Mouse (Mus musculus): ENCODE results near the gene Hormad1. TPM values are rescaled to one million over a fixed set of nuclear protein-coding genes. Genes with fewer than 3 reads are reported as not detected.

The Hormad1 gene
- polyA plus RNA-seq (2012): not detected in 2 replicates

GRCm38 (mm10) chr3:95559437-95559836 is at the start of gene Hormad1:
Gene Hormad1, plus strand, starts transcription at chr3:95559677.
- Histone ChIP-seq H3K9me3 (ENCODE audit: control insufficient read depth, low read length) (no peaks in the 10 kb centered on the region; the same call in 1 of the 2 replicates), H3K4me3 (replicated peaks) (no peak within 1 kb of the TSS), H3K4me1 (ENCODE audit: control insufficient read depth) (peaks cover 2% of the 10 kb centered on the region), H3K27me3 (ENCODE audit: control insufficient read depth) (peaks cover 8% of the 10 kb centered on the region; the same call in 1 of the 2 replicates), H3K36me3 (ENCODE audit: control insufficient read depth) (no peaks in the 10 kb centered on the region)
- TF ChIP-seq GATA1 (IDR thresholded peaks at IDR 0.05; ENCODE audit: low read length): no peak
- no peak for TF ChIP-seq TAL1 (IDR thresholded peaks at IDR 0.05; ENCODE audit: low read length)

DNA sequence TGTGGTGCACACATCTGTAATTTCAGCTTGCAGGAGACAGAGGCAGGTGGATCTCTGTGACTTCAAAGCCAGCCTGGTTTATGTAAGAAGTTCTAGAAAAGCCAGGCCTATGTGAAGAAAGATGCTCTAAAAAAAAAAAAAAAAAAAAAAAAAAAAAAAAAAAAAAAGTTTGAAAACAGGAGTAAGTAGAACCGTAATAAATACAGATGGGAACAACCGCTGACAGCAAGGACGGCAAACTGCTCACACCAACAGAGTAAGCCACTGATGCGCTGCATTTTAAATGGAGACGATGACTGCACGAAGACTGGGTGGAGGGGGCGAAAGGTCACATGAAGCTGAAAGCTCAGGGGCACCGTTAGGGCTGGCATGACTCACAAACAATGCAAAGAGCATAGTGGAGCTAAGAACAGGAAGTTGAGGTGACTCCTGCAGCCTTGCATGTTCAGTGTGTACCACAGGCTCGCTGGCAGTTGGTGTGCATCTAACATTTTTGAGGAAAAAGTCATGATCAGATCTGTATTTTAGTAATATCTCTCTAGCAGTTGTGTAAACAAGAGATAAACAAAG is 47.8 kb upstream of the Hormad1 start:
- Histone ChIP-seq H3K4me3 (replicated peaks) (no peak overlapping the region), H3K9me3 (ENCODE audit: control insufficient read depth, low read length) (no peaks in the 10 kb centered on the region), H3K27me3 (ENCODE audit: control insufficient read depth) (no peaks in the 10 kb centered on the region), H3K4me1 (ENCODE audit: control insufficient read depth) (peaks cover 50% of the 10 kb centered on the region), H3K36me3 (ENCODE audit: control insufficient read depth) (peaks cover 4% of the 10 kb centered on the region; the same call in 1 of the 2 replicates)
- TF ChIP-seq TAL1 (IDR thresholded peaks at IDR 0.05; ENCODE audit: low read length) (no peak; the same call in 2 of the 3 replicates), GATA1 (IDR thresholded peaks at IDR 0.05; ENCODE audit: low read length) (no peak)

DNA sequence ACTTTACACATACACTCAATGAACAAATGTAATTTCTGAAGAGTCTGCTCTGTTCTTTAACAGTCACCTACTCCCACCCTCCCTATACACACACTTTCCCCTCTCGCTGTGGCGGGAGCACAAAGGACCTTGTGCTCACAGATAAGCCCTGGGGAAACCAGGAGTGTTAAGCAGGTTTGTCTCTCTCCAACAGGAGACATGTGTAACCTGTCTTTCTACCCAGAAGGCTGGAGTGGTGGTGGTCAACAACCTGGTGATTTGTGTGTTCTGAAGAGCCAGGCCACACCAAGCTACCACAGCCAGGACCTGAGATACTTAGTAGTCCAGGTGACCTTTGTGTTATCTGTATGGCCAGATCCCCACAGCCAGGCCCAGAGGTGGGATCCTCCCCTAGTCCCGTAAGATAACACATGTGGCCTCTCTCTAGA is 42.8 kb upstream of the Hormad1 start:
- Histone ChIP-seq H3K4me1 (ENCODE audit: control insufficient read depth) (peaks cover 85% of the 10 kb centered on the region), H3K36me3 (ENCODE audit: control insufficient read depth) (peaks cover 7% of the 10 kb centered on the region; the same call in 1 of the 2 replicates), H3K4me3 (replicated peaks) (peak overlapping the region; percentile 46), H3K27me3 (ENCODE audit: control insufficient read depth) (no peaks in the 10 kb centered on the region), H3K9me3 (ENCODE audit: control insufficient read depth, low read length) (no peaks in the 10 kb centered on the region)
- TF ChIP-seq GATA1 (IDR thresholded peaks at IDR 0.05; ENCODE audit: low read length) (peak; percentile 94), TAL1 (IDR thresholded peaks at IDR 0.05; ENCODE audit: low read length) (peak; percentile 85)

DNA sequence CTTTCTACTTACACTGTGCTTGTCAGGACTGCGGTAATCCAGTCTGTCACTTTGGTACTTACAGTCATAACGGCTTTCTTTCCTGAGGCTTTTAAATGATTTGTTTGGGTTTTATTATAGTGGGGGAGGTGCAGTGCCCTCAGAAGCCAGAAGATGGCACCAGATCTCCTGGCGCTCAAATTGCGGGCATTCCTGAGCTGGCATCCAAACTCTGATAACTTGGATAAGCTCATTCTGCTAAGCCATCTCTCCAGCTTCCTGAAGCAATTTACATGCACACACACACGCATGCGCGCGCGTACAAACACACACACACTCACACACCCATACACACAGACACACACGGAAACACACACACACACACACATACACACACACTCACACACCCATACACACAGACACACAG is 42.0 kb upstream of the Hormad1 start:
- peak overlapping the region; percentile 46 for H3K4me3 ChIP-seq (replicated peaks)
- H3K27me3 ChIP-seq (ENCODE audit: control insufficient read depth): no peaks in the 10 kb centered on the region
- H3K9me3 ChIP-seq (ENCODE audit: control insufficient read depth, low read length): no peaks in the 10 kb centered on the region
- peaks cover 86% of the 10 kb centered on the region for H3K4me1 ChIP-seq (ENCODE audit: control insufficient read depth)
- TF ChIP-seq TAL1 (IDR thresholded peaks at IDR 0.05; ENCODE audit: low read length) (no peak), GATA1 (IDR thresholded peaks at IDR 0.05; ENCODE audit: low read length) (no peak)
- H3K36me3 ChIP-seq (ENCODE audit: control insufficient read depth): peaks cover 7% of the 10 kb centered on the region; the same call in 1 of the 2 replicates

DNA sequence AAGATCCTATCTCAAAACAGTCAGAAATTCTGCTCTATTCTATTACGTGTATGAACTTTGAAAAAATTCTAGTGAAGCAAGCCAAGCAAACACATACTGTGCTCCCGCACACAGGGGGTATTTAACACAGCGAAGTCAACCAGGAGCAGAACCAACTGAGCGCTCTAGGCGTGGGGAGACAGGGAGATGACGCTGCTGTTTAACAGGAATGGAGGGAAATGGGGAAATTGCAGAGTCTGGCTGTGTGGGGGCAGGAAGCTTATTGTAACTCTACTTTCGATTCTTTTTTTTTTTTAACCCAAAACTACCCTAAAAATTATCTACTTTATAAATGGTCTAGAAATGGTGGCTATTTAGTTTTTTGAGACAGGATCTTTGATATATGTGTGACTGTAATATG is 40.6 kb upstream of the Hormad1 start:
- TF ChIP-seq TAL1 (IDR thresholded peaks at IDR 0.05; ENCODE audit: low read length) (no peak), GATA1 (IDR thresholded peaks at IDR 0.05; ENCODE audit: low read length) (no peak)
- Histone ChIP-seq H3K4me1 (ENCODE audit: control insufficient read depth) (peaks cover 95% of the 10 kb centered on the region), H3K27me3 (ENCODE audit: control insufficient read depth) (no peaks in the 10 kb centered on the region), H3K9me3 (ENCODE audit: control insufficient read depth, low read length) (no peaks in the 10 kb centered on the region), H3K4me3 (replicated peaks) (peak overlapping the region; percentile 51), H3K36me3 (ENCODE audit: control insufficient read depth) (peaks cover 7% of the 10 kb centered on the region; the same call in 1 of the 2 replicates)

GRCm38 (mm10) chr3:95519315-95519714 is 40.2 kb upstream of the Hormad1 start:
- peaks cover 94% of the 10 kb centered on the region for H3K4me1 ChIP-seq (ENCODE audit: control insufficient read depth)
- peaks cover 7% of the 10 kb centered on the region; the same call in 1 of the 2 replicates for H3K36me3 ChIP-seq (ENCODE audit: control insufficient read depth)
- no peaks in the 10 kb centered on the region for H3K27me3 ChIP-seq (ENCODE audit: control insufficient read depth)
- peak; percentile 99 for TF ChIP-seq TAL1 (IDR thresholded peaks at IDR 0.05; ENCODE audit: low read length)
- TF ChIP-seq GATA1 (IDR thresholded peaks at IDR 0.05; ENCODE audit: low read length): peak; percentile 95
- H3K4me3 ChIP-seq (replicated peaks): peak overlapping the region; percentile 51
- no peaks in the 10 kb centered on the region for H3K9me3 ChIP-seq (ENCODE audit: control insufficient read depth, low read length)

DNA sequence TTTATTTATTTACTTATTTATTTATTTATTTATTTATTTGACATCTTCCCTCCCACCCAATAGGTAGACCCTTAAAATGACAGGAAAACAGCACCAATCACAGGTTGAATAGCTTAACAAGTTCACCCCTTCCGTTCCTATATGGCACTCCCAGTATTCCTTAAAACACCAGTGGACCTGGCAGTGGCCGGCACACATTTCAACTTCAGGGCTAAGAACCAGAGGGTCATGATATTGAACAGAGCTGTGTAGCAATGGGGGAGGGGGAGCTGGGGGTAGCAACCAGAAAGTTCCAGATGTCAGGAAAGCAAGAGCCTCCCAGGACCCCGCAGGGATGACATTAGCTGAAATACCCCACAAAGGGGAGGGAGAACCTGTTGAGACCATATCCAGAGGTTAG is 39.4 kb upstream of the Hormad1 start:
- Histone ChIP-seq H3K4me3 (replicated peaks) (no peak overlapping the region), H3K4me1 (ENCODE audit: control insufficient read depth) (peaks cover 91% of the 10 kb centered on the region), H3K9me3 (ENCODE audit: control insufficient read depth, low read length) (no peaks in the 10 kb centered on the region), H3K36me3 (ENCODE audit: control insufficient read depth) (peaks cover 7% of the 10 kb centered on the region; the same call in 1 of the 2 replicates), H3K27me3 (ENCODE audit: control insufficient read depth) (no peaks in the 10 kb centered on the region)
- TF ChIP-seq TAL1 (IDR thresholded peaks at IDR 0.05; ENCODE audit: low read length): no peak
- TF ChIP-seq GATA1 (IDR thresholded peaks at IDR 0.05; ENCODE audit: low read length): no peak

- no peak overlapping the region for H3K4me3 ChIP-seq (replicated peaks)
- H3K9me3 ChIP-seq (ENCODE audit: control insufficient read depth, low read length): no peaks in the 10 kb centered on the region
- TF ChIP-seq GATA1 (IDR thresholded peaks at IDR 0.05; ENCODE audit: low read length) (no peak), TAL1 (IDR thresholded peaks at IDR 0.05; ENCODE audit: low read length) (no peak)
- H3K27me3 ChIP-seq (ENCODE audit: control insufficient read depth): no peaks in the 10 kb centered on the region
- peaks cover 3% of the 10 kb centered on the region; the same call in 1 of the 2 replicates for H3K36me3 ChIP-seq (ENCODE audit: control insufficient read depth)
- peaks cover 86% of the 10 kb centered on the region for H3K4me1 ChIP-seq (ENCODE audit: control insufficient read depth)
Observed at GRCm38 (mm10) chr3:95521168-95521567, 38.3 kb upstream of the Hormad1 start.

GRCm38 (mm10) chr3:95523662-95524061 is 35.8 kb upstream of the Hormad1 start:
- Histone ChIP-seq H3K4me3 (replicated peaks) (no peak overlapping the region), H3K4me1 (ENCODE audit: control insufficient read depth) (peaks cover 68% of the 10 kb centered on the region), H3K9me3 (ENCODE audit: control insufficient read depth, low read length) (no peaks in the 10 kb centered on the region), H3K36me3 (ENCODE audit: control insufficient read depth) (no peaks in the 10 kb centered on the region), H3K27me3 (ENCODE audit: control insufficient read depth) (no peaks in the 10 kb centered on the region)
- no peak for TF ChIP-seq TAL1 (IDR thresholded peaks at IDR 0.05; ENCODE audit: low read length)
- TF ChIP-seq GATA1 (IDR thresholded peaks at IDR 0.05; ENCODE audit: low read length): no peak

All from erythroblast, embryonic 14.5 days (primary cell).